Mouse (Mus musculus) C2C12 (cell line): ENCODE data around the gene Ropn1l. TPM values are rescaled to one million over a fixed set of nuclear protein-coding genes. Genes with fewer than 3 reads are reported as not detected.

Experiments used
- H3K27me3 ChIP-seq: one replicate; pipeline ENCODE4 v1.6.1; 2011; ENCODE audit not compliant: control insufficient read depth, insufficient read depth, insufficient read length
- H3K36me3 ChIP-seq: one replicate; pipeline ENCODE4 v1.6.1; 2011; ENCODE audit not compliant: control insufficient read depth, insufficient read depth
- H3K4me3 ChIP-seq: one replicate; pipeline ENCODE4 v1.5.1; 2011; ENCODE audit warnings: mild to moderate bottlenecking, control low read depth; ENCODE audit not compliant: poor library complexity, insufficient read depth, severe bottlenecking
- H3K79me2 ChIP-seq: one replicate; pipeline ENCODE4 v1.6.1; 2011; ENCODE audit not compliant: control insufficient read depth, insufficient read depth
- H3K79me3 ChIP-seq: one replicate; pipeline ENCODE4 v1.6.1; 2011; ENCODE audit warnings: low read depth, control low read depth
- H3ac ChIP-seq: one replicate; pipeline ENCODE3; 2011; ENCODE audit warnings: low read depth; ENCODE audit not compliant: control insufficient read depth, insufficient read length
- CEBPB ChIP-seq: IDR thresholded peaks from one replicate; pipeline ENCODE4 v1.6.1; 2011; ENCODE audit warnings: low read depth, mild to moderate bottlenecking, control low read depth, moderate library complexity
- CTCF ChIP-seq: IDR thresholded peaks from one replicate; pipeline ENCODE4 v1.5.1; 2011; ENCODE audit not compliant: control insufficient read depth, insufficient read depth, insufficient read length
- FOSL1 ChIP-seq: IDR thresholded peaks from one replicate; pipeline ENCODE4 v1.8.0; 2011; ENCODE audit warnings: mild to moderate bottlenecking, low read length; ENCODE audit not compliant: poor library complexity, insufficient read depth, severe bottlenecking
- MAX ChIP-seq: IDR thresholded peaks from one replicate; pipeline ENCODE4 v1.6.1; 2011; ENCODE audit warnings: mild to moderate bottlenecking, control low read depth
- MYOD1 ChIP-seq: IDR thresholded peaks from one replicate; pipeline ENCODE4 v1.6.1; 2011; ENCODE audit warnings: low read depth; ENCODE audit not compliant: control insufficient read depth, insufficient read length
- MYOG ChIP-seq: IDR thresholded peaks from one replicate; pipeline ENCODE4 v1.6.1; 2011; ENCODE audit not compliant: control insufficient read depth, insufficient read length; ENCODE audit errors: extremely low read depth
- USF1 ChIP-seq: IDR thresholded peaks from one replicate; pipeline ENCODE4 v1.6.1; 2011; ENCODE audit warnings: low read depth, mild to moderate bottlenecking, control low read depth, moderate library complexity
- polyA plus RNA-seq: library from polyadenylated mRNA; unstranded; fragments of >200 nt; fragmentation: generic; extraction: Trizol; gene quantifications from one replicate; pipeline ENCODE4 v1.2.1, GENCODE M21; 2012; ENCODE audit warnings: missing spikeins

Gene Ropn1l
- polyA plus RNA-seq, 1 experiment = 3.7 TPM

- H3K79me3 ChIP-seq = no peaks in the 10 kb centered on the region
- H3ac ChIP-seq = no peak overlapping the region
- no peak overlapping the region for H3K4me3 ChIP-seq
- H3K27me3 ChIP-seq = no peaks in the 10 kb centered on the region
- no peaks in the 10 kb centered on the region for H3K36me3 ChIP-seq
- H3K79me2 ChIP-seq = no peaks in the 10 kb centered on the region
- no peak for TF ChIP-seq CEBPB
- TF ChIP-seq USF1 = no peak
- no peak for TF ChIP-seq CTCF
- TF ChIP-seq FOSL1 = no peak
- TF ChIP-seq MAX = no peak
- TF ChIP-seq MYOD1 = no peak
- no peak for TF ChIP-seq MYOG
Measured at GRCm38 (mm10) chr15:31402200-31402892, 51.2 kb downstream of the Ropn1l start.

GRCm38 (mm10) chr15:31400974-31401373, 52.6 kb downstream of the Ropn1l start:
- TF ChIP-seq CEBPB = no peak
- TF ChIP-seq MYOD1 = no peak
- no peak for TF ChIP-seq CTCF
- TF ChIP-seq FOSL1 = no peak
- Histone ChIP-seq H3K4me3 (no peak overlapping the region), H3K79me2 (no peaks in the 10 kb centered on the region), H3K27me3 (no peaks in the 10 kb centered on the region), H3K79me3 (no peaks in the 10 kb centered on the region), H3ac (no peak overlapping the region), H3K36me3 (no peaks in the 10 kb centered on the region)

GRCm38 (mm10) chr15:31398769-31399168, 54.8 kb downstream of the Ropn1l start:
- no peaks in the 10 kb centered on the region for H3K36me3 ChIP-seq
- H3K79me3 ChIP-seq = no peaks in the 10 kb centered on the region
- H3K4me3 ChIP-seq = no peak overlapping the region
- H3K79me2 ChIP-seq = no peaks in the 10 kb centered on the region
- TF ChIP-seq MAX = no peak
- no peak for TF ChIP-seq CTCF
- no peak for TF ChIP-seq CEBPB
- no peak for TF ChIP-seq MYOD1
- TF ChIP-seq MYOG = no peak
- no peak for TF ChIP-seq FOSL1
- TF ChIP-seq USF1 = no peak
- H3ac ChIP-seq = no peak overlapping the region
- H3K27me3 ChIP-seq = no peaks in the 10 kb centered on the region

GRCm38 (mm10) chr15:31397379-31397778, 56.2 kb downstream of the Ropn1l start:
- no peaks in the 10 kb centered on the region for H3K36me3 ChIP-seq
- no peaks in the 10 kb centered on the region for H3K27me3 ChIP-seq
- no peaks in the 10 kb centered on the region for H3K79me2 ChIP-seq
- no peaks in the 10 kb centered on the region for H3K79me3 ChIP-seq
- no peak overlapping the region for H3ac ChIP-seq
- TF ChIP-seq FOSL1 = no peak
- no peak for TF ChIP-seq USF1
- TF ChIP-seq MYOD1 = no peak
- H3K4me3 ChIP-seq = no peak overlapping the region

GRCm38 (mm10) chr15:31396755-31397154, 56.8 kb downstream of the Ropn1l start:
- no peaks in the 10 kb centered on the region for H3K27me3 ChIP-seq
- H3ac ChIP-seq = no peak overlapping the region
- no peak for TF ChIP-seq MAX
- no peak for TF ChIP-seq USF1
- no peak for TF ChIP-seq MYOD1
- TF ChIP-seq FOSL1 = no peak
- no peak for TF ChIP-seq CEBPB
- TF ChIP-seq MYOG = no peak
- no peak for TF ChIP-seq CTCF
- H3K79me2 ChIP-seq = no peaks in the 10 kb centered on the region
- no peaks in the 10 kb centered on the region for H3K36me3 ChIP-seq
- H3K79me3 ChIP-seq = no peaks in the 10 kb centered on the region
- no peak overlapping the region for H3K4me3 ChIP-seq

GRCm38 (mm10) chr15:31395986-31396385, 57.6 kb downstream of the Ropn1l start:
- Histone ChIP-seq H3K36me3 (no peaks in the 10 kb centered on the region), H3ac (no peak overlapping the region), H3K79me3 (no peaks in the 10 kb centered on the region), H3K79me2 (no peaks in the 10 kb centered on the region), H3K4me3 (no peak overlapping the region), H3K27me3 (no peaks in the 10 kb centered on the region)
- TF ChIP-seq FOSL1 (no peak), MAX (no peak), MYOG (no peak), MYOD1 (no peak), USF1 (no peak)
